Mouse (Mus musculus) erythroblast, adult 5-6 weeks (primary cell): ENCODE measurements around the gene Ncor2. TPM values are rescaled to one million over a fixed set of nuclear protein-coding genes. Genes with fewer than 3 reads are reported as not detected.

ENCODE experiments used
- ATAC-seq: replicated peaks from 2 replicates; pipeline ENCODE4 v1.8.0; 2016; ENCODE audit warnings: moderate number of reproducible peaks, mild to moderate bottlenecking, moderate TSS enrichment, inconsistent platforms; ENCODE audit not compliant: poor library complexity, low FRiP score, severe bottlenecking
- total RNA-seq, 2 experiments: library from RNA; stranded (forward) in 1 of 2; stranded (reverse) in 1 of 2; fragments of 150-400 nt in 1 of 2; fragments of 200-764, 138-1000 nt in 1 of 2; gene quantifications; 2 replicates each; pipeline versions ENCODE4 v1.2.3 to v1.2.4; 2015 to 2017; ENCODE audit warnings: low replicate concordance in 2 of 2

The Ncor2 gene
- total RNA-seq, 2 experiments from 2014 or later, result 8.0 to 15.8 TPM

DNA sequence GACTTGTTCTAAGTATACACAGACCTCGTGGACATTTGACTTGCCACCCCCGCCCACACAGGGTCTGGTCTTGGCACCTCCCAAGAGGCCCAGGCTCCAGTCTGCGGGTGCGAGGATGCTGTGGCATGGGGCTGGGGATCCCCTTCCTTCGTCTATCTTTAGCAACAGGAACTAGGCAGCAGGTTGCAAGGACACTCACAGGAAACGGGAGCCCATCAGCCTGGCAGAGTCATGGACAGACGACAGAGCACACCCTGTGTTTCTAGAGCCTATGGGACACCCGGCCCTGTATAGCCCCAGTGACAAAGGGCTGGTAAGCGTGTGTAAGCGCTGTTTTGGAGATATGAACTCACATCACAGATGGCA is 126.8 kb downstream of the Ncor2 start:
- no peak for ATAC-seq

DNA sequence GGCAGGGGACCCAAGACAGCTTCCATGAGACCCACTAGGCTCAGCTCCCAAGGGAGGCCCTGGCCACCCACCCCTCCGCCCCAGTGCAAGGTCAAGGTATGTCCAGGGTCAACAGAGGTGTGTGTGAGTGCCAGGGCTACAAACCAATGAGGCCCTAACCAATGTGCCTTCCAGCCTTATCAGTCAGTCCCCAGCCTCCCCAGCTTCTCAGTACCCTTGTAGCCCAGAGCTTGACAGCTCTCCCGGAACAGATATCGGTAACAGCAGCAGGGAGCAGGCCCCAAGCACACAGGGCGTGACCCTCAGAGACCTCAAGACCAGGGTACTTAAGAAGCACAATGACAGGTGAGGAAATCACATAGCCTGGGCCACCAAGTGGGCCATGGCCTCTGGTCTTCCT is 129.5 kb downstream of the Ncor2 start:
- ATAC-seq, result no peak

DNA sequence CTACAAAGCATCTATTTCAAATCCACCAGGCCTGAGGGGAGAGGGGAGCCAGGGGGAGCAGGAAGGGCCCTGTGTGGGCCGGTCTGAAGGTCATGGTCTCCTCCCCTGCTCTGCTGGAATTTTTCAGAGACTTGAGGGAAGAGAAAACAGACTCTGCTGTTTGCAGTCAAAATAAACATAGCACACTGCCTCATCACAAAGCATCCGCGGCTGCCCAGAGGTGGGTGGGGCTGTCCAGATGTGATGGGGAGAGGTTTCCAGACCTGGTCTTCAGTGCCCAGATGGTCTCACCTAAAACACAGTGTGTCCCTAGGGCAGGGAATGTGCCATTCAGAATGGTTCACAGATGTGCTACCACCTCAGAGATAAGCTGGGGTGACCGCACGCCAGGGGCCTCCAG is 132.6 kb downstream of the Ncor2 start:
- ATAC-seq, result no peak

DNA sequence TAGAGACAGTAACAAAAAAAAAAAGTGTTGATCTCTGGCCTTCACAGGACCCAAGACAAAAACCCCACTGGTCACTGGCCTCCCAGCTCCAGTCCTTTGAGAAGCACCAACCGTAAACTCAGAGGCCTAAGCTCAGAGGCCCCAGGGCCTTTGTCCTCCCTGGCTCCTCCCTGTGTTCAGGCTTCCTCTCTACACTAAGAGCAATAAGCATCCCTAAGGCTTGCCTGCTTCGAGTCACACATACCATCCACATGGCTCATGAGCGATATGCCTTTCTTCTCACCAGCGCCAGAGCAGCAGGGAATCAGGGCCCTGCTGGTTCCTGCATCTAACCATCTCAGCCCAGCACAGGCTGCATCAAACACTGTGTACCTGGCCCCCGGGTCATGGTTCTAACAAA is 133.8 kb downstream of the Ncor2 start:
- no peak for ATAC-seq

DNA sequence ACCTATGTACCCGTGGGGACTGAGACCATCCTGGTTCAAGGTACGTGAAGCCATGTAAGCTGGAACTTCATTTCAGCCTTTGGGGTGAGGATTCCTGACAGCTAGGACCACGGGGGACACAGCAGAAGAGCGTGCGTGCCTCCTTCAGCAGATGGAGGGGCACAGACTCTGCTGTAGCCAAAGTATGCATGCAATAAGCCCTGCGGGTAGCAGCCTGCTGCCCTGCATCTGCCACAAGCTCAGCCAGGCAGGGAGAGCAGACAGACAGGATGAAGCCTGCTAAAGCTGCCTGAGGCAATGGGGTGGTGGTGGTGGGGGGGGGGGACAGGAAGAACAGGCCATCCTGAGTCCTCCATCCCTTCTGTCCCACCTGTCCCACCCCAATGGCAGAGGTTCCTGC is 135.6 kb downstream of the Ncor2 start:
- ATAC-seq, result no peak

DNA sequence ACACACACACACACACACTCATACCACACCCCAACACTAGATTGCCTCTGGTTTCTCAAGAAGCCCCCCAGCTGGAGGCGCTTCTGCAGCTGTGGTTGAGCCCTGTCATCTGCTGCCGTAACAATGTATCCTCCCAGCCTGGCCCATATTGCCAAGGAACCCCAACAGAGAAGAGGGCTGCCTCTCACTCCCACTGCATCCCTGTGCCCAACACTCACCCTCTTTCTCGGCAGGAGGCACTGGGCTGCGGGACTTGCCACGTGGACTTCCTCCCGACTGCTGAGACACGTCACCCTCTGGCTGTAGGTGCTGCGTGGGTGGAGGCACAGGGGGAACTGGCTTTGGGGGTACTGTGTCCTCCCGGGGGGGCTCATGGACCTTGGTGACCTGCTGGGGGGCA is 137.4 kb downstream of the Ncor2 start:
- no peak for ATAC-seq

DNA sequence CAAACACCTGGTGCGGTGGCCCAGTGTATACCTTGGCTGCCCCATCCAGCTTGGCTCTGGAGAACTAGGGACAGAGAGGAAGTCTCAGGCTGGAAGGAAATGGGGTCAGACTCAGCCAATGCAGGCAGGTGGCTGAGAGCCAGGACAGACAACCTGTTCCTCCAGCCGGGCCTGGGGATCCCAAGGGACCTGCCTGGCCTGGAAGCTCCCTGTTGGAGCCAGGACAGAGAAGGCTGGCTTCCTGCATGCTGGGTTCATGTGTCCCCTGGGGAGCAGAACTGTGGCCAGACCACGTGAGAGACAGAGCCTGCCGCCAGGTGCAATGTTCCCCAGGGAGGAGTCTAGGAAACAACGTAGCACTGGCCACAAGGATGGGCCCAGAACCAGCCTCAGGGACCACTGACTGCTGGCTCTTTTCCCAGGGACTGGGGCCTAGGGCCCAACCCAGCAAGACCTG is 138.9 kb downstream of the Ncor2 start:
- ATAC-seq, result no peak

DNA sequence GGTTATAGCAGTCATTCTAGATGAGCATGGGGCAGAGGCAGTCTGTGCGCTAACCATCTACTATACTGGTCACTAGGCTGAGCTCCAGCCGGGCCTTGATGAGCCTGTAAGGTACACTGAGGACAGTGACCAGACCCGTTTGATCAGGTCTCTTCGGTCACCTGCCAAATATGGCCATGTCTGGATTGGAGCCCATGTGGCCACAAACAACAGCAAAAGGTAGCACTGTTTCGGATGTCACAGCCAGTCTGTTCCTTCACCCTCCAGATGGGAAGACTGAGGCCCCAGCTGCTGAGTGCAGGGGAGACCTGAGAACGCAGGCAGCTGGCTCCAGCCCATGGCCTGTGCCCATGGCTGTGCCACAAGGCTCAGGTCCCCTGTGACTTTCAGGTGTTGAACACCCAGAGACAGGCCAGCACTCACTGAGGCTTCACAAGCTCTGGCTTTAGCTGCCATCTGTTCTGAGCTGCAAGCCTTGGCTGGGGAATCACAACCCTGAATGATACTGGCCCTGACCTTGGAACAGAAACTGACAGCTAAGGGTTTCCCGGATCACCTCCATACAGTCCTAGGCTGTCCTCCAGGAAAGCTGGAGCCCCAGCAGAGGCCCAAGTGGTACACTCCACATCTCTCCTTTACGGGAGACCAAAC is 139.5 kb downstream of the Ncor2 start:
- no peak for ATAC-seq

DNA sequence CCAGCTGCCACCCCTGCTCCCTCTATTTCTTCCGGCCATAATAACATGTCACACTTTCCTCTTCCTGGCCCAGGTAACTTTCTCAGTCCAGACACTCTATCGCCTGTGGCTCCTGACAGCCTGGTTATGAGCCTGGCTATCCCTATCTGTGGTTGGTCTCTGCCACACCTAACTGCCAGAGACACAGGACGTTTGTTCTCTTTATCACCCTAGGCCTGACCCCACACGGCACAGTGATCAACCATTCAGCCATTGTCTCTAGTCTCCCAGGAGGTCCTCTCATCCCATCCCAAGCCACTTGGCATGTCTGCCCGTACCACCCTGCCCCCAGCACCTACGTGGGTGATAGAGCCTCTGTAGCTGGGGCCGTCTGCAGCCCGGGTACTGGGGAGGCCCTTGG is 142.5 kb downstream of the Ncor2 start:
- ATAC-seq, result no peak

DNA sequence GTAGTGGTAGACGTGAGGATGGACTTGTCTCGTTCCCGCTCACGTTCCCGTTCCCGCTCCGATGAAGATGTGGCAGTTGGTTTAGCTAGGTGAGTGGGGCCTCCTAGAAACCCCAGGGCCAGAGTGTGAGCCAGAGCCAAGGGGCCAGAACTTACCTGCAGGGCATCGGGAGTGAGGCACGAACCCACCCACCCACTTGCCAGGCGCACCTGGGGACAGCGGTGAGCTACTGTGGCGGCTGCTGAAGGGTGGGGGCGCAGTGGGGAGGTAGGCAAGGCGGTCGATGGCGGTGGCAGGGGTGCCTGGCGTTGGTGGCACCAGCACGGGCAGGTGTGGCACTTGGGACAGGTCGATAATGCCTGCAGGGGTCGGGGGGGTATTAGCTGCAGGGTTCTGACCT is 150.1 kb downstream of the Ncor2 start:
- no peak for ATAC-seq

DNA sequence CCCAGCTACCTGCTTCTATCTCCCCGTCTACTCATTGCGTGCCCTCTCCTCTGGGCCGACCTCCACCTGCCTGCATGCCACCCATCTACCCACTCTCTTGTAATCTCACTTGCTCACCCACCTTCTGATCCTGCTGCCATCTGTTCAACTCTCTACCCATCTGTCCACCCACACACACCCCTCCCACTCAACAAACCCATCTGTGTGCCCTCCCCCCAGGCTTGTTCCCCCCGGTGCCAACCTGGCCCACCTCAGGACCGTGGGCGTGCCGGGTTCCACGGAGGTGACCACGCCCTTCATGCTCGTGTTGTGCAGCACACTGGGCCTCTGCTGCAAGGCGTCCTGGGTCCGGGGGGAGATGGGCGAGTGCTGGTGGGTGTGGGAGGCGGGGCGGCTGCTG is 150.6 kb downstream of the Ncor2 start:
- no peak for ATAC-seq

DNA sequence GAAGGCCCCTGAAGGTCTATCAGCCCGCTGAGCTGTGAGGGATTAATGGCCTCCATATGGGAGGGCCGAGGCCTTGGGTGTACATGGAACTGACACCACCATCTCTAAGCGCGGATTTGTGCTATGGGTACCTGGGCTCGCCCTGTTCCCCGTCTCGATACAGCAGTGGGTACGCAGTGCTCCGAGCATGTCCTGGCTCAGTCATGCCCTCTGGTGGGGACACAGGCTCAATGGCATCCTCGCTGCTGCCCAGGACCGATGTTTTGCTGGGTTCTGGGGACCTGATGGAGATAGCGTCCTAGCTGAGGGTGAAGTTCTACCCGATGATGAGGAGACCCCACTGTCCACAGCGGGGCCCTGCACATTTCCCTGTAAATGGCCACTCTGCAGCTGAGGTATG is 155.0 kb downstream of the Ncor2 start:
- ATAC-seq, result no peak

DNA sequence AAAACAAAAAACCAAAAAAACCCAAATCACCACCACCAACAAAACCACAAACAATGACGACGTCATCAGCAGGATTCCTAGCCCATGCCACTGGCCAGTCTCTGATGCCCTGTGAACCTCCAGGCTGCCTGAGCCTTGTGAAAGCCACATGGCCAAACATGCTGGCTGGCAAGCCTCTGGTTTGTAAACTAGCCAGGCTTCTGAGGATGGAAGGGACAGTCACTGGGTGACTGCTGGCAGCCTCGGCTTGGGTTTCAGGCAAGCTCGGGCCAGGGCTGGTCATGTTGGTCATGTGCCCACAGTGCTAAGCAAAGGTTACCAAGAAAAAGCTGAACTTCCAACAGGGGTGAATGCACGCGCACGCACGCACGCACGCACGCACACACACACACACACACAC is 157.7 kb downstream of the Ncor2 start:
- no peak for ATAC-seq

DNA sequence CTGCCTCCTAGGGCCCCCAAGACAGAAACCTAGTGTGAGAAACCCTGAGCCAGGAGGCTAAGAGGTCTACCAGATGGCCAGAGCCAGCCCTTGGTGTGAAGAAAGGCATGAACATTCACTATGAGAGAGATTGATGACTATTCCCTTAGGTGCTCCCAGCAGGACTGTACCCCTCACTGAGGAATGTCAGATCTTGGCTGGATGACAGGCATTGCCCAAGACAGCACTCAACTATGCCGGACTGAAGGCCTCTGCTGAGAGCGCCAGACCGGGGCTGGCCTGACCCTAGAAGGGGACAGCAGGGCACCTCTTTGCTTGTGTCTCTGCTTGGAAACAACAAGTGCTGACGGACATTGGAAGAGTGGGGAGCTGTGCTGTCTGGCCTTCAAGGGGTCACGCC is 159.9 kb downstream of the Ncor2 start:
- ATAC-seq, result no peak

DNA sequence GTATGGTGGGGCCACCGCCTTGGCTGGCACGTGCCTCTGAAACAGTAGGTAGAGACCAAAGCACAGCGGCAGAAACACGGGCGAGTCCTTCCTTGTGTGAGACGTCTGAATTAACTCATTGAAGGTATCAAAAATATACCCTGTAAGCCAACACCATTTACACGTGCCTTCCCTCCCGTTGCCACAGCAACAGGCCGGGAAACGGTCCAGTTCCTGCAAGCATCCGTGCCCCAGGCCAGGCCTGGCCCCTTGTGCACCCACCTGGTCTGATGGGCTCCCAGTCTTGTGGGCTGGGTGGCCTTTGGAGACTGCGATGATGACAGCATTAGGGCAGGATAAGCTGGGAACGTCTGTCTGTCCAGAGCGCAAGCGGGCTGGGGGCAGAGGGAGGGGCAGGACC is 161.7 kb downstream of the Ncor2 start:
- ATAC-seq, result no peak

DNA sequence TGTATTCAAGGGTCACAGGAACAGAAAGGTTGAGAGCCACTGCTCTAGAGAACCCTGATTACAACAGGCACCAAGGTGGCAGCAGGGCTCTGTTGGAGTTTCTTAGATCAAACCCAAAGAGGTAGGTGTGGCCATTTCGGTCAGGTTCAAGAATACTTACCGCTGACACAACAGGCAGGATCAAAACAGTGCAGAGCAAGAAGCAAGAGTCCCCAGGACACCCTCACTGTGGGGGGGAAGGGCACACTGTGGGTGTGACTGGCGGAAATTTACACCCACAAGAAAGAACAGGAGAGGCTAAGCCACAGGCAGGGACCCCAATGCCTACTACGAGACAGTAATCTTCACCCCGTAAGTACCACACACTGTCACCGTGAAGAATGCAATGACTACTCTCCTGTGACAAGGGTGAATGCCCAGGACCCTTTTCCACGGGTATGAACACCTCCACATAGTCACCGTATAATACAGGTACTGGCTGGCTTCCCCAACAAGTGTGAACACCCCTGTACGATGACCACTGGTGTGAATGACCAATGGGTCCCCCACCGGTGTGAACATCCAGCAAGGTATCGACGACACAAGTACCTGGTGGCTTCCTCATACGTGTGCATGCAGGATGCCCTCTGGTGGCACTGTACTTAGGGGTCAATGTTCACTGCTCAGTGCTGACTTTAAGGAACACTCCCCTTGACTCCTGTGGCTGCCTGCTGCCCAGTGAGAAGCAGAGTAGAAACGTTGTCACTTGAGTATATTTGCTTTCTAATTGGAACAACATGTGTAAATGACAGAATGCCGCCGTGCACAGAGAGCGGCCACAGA is 162.4 kb downstream of the Ncor2 start:
- ATAC-seq, result no peak

DNA sequence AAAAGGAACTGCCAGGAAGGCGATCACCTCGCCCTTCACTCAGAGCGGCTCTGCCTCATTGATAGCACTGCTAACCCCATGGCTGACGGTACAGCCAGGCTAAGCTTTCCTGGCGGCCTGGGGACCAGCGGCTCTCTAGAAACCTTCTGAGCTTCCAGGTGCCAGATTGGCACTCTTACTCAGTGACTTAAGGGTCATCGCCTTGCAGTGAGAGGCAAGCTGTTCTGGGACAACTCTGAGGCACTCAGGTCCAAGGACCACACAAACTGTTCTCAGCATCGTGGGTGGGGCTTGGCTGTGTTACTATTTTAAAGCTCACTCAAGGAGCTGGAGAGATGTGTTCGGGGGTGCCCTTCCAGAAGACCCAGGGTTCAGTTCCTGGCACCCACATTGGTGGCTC is 163.4 kb downstream of the Ncor2 start:
- no peak for ATAC-seq

DNA sequence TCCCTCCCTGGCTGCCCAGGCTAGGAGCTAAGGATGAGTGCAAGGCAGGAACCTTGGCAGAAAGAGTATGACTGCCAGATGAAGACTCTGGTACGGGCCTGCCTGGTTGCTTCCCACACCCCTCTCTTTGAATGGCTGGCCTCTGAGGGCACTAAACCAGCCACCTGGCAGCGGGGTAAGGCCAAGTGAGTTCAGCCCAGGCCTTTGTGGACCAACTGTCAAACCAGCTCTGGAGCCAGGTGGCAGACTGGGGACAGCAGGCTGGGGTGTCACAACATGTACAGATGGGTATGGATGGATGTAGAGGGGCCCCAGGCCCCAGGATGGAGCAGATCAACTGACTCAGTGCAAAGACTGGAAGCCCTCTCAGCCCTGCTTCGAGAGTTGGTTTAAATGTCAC is 164.0 kb downstream of the Ncor2 start:
- no peak for ATAC-seq

DNA sequence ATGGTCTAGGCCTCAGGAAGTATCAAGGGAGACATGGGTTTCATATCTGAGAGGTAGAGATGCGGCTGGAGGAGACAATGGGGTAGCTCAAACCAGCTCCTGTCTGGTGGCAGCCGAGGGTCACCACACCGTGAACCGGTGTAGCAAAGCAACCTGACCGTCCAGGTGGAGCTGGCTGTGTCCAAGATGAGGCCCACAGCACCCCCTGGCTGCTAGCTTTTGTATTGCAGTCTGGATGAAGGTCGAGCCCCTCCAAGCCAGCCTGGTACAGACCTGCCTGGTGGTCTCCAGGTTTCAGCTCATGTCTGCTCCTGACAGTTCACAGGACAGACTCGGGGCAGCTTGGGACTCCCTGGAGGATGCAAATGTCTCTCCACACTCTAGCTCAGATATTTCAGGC is 164.5 kb downstream of the Ncor2 start:
- ATAC-seq, result peak; percentile 73

DNA sequence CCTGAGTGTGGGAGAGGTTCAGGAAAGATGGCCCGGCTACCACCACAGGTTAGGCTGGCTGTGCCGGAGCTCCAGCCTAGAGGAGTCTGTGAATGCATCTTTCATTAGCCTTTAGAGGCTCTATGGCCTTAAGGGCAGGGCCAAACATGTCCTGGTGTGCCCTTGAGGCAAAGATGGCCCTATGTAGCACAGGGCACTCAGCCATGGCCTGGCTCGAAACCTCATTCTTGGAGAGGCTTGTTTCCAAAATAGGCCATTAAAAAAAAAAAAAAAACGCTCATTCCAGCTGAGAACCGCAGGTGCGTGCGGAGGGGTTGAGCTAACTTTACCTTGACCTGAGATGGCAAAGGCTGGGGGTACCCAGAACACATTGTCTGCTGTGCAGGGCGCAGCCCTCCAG is 167.4 kb downstream of the Ncor2 start:
- no peak for ATAC-seq

DNA sequence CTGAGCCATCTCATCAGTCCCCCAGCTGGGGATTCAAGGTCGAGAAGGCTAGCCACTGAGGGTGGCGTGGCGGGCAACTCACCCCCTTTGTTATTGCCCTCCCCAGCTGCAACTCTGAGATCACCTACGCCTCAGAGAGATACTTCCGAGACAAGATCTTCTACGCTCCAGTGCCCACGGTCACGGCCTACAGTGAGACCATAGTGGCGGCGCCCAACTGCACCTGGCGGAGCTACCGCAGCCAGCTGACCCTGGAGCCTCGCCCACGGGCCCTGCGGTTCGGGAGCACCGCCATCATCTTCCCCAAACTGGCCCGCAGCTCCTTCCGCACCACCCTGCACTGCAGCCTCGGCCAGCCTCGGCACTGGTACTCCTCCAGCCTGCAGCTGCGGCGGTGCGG is 167.9 kb downstream of the Ncor2 start:
- no peak for ATAC-seq

DNA sequence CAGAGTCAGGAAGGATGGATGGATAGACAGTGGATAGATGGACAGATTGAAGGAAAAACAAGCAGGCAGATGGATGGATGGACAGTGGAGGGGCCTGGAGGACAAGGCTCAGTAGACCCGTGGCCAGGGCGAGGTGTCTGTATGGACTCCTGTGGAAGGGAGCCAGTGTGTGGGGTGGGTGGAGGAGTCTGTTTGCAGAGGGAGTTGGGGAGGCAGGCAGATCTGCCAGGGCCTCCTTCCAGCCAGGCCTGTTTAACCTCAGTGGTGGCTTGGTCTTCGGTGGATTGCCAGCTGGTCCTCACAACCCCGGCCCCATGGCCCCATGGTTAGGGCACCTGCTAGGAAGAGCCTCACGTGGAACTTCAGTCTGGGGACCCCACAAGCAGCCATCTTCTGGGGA is 172.1 kb downstream of the Ncor2 start:
- no peak for ATAC-seq
